Mouse (Mus musculus) intestine, postnatal 0 days (tissue): ENCODE results near the gene Mars2. TPM values are rescaled to one million over a fixed set of nuclear protein-coding genes. Genes with fewer than 3 reads are reported as not detected.

Experiments
- ATAC-seq: fragments of 200-750 bp; cut with Nextera tagmentation; 2 replicates; pipeline ENCODE4 v1.8.0; 2017; ENCODE audit warnings: mild to moderate bottlenecking, moderate TSS enrichment, moderate library complexity
- H3K27ac ChIP-seq: fragments of 300-500 bp; sonication (generic); 2 replicates; pipeline ENCODE4 v1.5.1; 2014; ENCODE audit warnings: mild to moderate bottlenecking, low read depth, low read length, moderate library complexity
- H3K27me3 ChIP-seq: fragments of 300-500 bp; sonication (generic); replicated peaks from 2 replicates; pipeline ENCODE4 v1.6.1; 2014; ENCODE audit warnings: low read length, mixed read lengths; ENCODE audit not compliant: control insufficient read depth, insufficient read depth
- H3K36me3 ChIP-seq: fragments of 300-500 bp; sonication (generic); 2 replicates; pipeline ENCODE4 v1.6.1; 2014; ENCODE audit warnings: mild to moderate bottlenecking, moderate library complexity; ENCODE audit not compliant: control insufficient read depth, insufficient read depth
- H3K4me1 ChIP-seq: fragments of 300-500 bp; sonication (generic); replicated peaks from 2 replicates; pipeline ENCODE4 v1.6.1; 2014; ENCODE audit warnings: antibody characterized with exemption, low read length, mixed read lengths; ENCODE audit not compliant: control insufficient read depth, insufficient read depth
- H3K4me2 ChIP-seq: fragments of 300-500 bp; sonication (generic); replicated peaks from 2 replicates; pipeline ENCODE4 v1.6.1; 2014; ENCODE audit warnings: low read depth, mild to moderate bottlenecking, moderate library complexity
- H3K4me3 ChIP-seq: fragments of 300-500 bp; sonication (generic); 2 replicates; pipeline ENCODE4 v1.5.1; 2014; ENCODE audit warnings: low read depth, low read length
- H3K9ac ChIP-seq: fragments of 300-500 bp; sonication (generic); 2 replicates; pipeline ENCODE4 v1.6.1; 2014; ENCODE audit warnings: mild to moderate bottlenecking, low read depth, low read length
- H3K9me3 ChIP-seq: fragments of 300-500 bp; sonication (generic); 2 replicates; pipeline ENCODE4 v1.6.1; 2016; ENCODE audit warnings: mixed run types; ENCODE audit not compliant: control insufficient read depth
- CTCF ChIP-seq: sonication (generic); IDR thresholded peaks from 2 replicates; pipeline ENCODE4 v1.5.1; 2016; ENCODE audit warnings: low read depth, mild to moderate bottlenecking, control low read depth, antibody characterized with exemption, moderate library complexity
- WGBS: fragments of 180-500 bp; shearing (Covaris S2); extraction: QIAGEN DNeasy Blood & Tissue Kit; methylation state at CpG from one replicate; pipeline ENCODE4 v1.1.7; 2014; 5-methylcytosine and 5-hydroxymethylcytosine counted together
- polyA plus RNA-seq: library from polyadenylated mRNA; unstranded; fragments of >200 nt; fragmentation: Nextera tagmentation; extraction: Ambion mirVana; gene quantifications from 2 replicates; pipeline ENCODE4 v1.2.1, GENCODE M21; 2015

Gene Mars2
- polyA plus RNA-seq, 1 experiment from 2014 or later = 1.7 TPM

- Histone ChIP-seq H3K4me3 (no peak overlapping the region), H3K9ac (no peak overlapping the region), H3K27ac (no peak overlapping the region), H3K27me3 (no peaks in the 10 kb centered on the region), H3K36me3 (no peaks in the 10 kb centered on the region), H3K9me3 (no peaks in the 10 kb centered on the region), H3K4me2 (no peak overlapping the region), H3K4me1 (peaks cover 2% of the 10 kb centered on the region; the same call in 1 of the 2 replicates)
- WGBS = 11% methylated on average over 2 of the region's 2 CpGs
- no peak for TF ChIP-seq CTCF
- 0 out of 2 replicates have a peak, but pooled peaks have one; percentile 41 for ATAC-seq
Observed at GRCm38 (mm10) chr1:55217191-55217590, 19.8 kb upstream of the Mars2 start.

GRCm38 (mm10) chr1:55221352-55221751, 15.6 kb upstream of the Mars2 start:
- WGBS = 67% methylated on average over 4 of the region's 4 CpGs
- TF ChIP-seq CTCF = no peak
- Histone ChIP-seq H3K4me1 (0 out of 2 replicates have a peak, but pooled peaks cover 2% of the 10 kb centered on the region), H3K27ac (no peak overlapping the region), H3K36me3 (no peaks in the 10 kb centered on the region), H3K27me3 (no peaks in the 10 kb centered on the region), H3K4me2 (no peak overlapping the region), H3K9me3 (no peaks in the 10 kb centered on the region), H3K9ac (no peak overlapping the region), H3K4me3 (no peak overlapping the region)
- no peak for ATAC-seq

- no peaks in the 10 kb centered on the region for H3K36me3 ChIP-seq
- H3K4me2 ChIP-seq = no peak overlapping the region
- no peak overlapping the region for H3K9ac ChIP-seq
- H3K4me3 ChIP-seq = no peak overlapping the region
- ATAC-seq = no peak
- 89% methylated on average over 7 of the region's 7 CpGs for WGBS
- H3K9me3 ChIP-seq = no peaks in the 10 kb centered on the region
- no peaks in the 10 kb centered on the region for H3K4me1 ChIP-seq
- H3K27me3 ChIP-seq = no peaks in the 10 kb centered on the region
- no peak overlapping the region for H3K27ac ChIP-seq
- TF ChIP-seq CTCF = no peak
Observed at GRCm38 (mm10) chr1:55223026-55223425, 14.0 kb upstream of the Mars2 start.

GRCm38 (mm10) chr1:55224111-55224510, 12.9 kb upstream of the Mars2 start:
- no peak overlapping the region for H3K9ac ChIP-seq
- peak overlapping the region; percentile 71; the same call in 1 of the 2 replicates for H3K4me2 ChIP-seq
- no peaks in the 10 kb centered on the region for H3K9me3 ChIP-seq
- no peak for TF ChIP-seq CTCF
- no peak for ATAC-seq
- H3K36me3 ChIP-seq = no peaks in the 10 kb centered on the region
- H3K27me3 ChIP-seq = no peaks in the 10 kb centered on the region
- WGBS = 78% methylated on average over 11 of the region's 11 CpGs
- no peak overlapping the region for H3K27ac ChIP-seq
- H3K4me3 ChIP-seq = no peak overlapping the region
- no peaks in the 10 kb centered on the region for H3K4me1 ChIP-seq

GRCm38 (mm10) chr1:55225398-55225797, 11.6 kb upstream of the Mars2 start:
- no peaks in the 10 kb centered on the region for H3K4me1 ChIP-seq
- H3K27ac ChIP-seq = no peak overlapping the region
- H3K36me3 ChIP-seq = no peaks in the 10 kb centered on the region
- H3K4me2 ChIP-seq = peak overlapping the region; percentile 71
- H3K9me3 ChIP-seq = no peaks in the 10 kb centered on the region
- TF ChIP-seq CTCF = no peak
- H3K4me3 ChIP-seq = peak overlapping the region; percentile 50
- no peak for ATAC-seq
- H3K9ac ChIP-seq = peak overlapping the region; percentile 34
- H3K27me3 ChIP-seq = no peaks in the 10 kb centered on the region
- 55% methylated on average over 3 of the region's 3 CpGs for WGBS

GRCm38 (mm10) chr1:55226011-55226857, 10.7 kb upstream of the Mars2 start, which contains the start of gene Rftn2:
Gene Rftn2, minus strand, starts transcription at chr1:55226782.
- Histone ChIP-seq H3K4me1 (no peaks in the 10 kb centered on the region), H3K9ac (peak within 1 kb of the TSS; percentile 41), H3K36me3 (no peaks in the 10 kb centered on the region), H3K4me3 (peak within 1 kb of the TSS; percentile 50), H3K27ac (no peak within 1 kb of the TSS), H3K27me3 (no peaks in the 10 kb centered on the region), H3K9me3 (no peaks in the 10 kb centered on the region), H3K4me2 (peak within 1 kb of the TSS; percentile 71)
- ATAC-seq = no peak
- TF ChIP-seq CTCF = no peak
- 5% methylated on average over 26 of the region's 26 CpGs for WGBS
